Mouse (Mus musculus): Measurements from ENCODE around the gene Vps45.

GRCm38 (mm10) chr3:96001560-96001959 is 56.7 kb downstream of the Vps45 start:
- TF ChIP-seq CTCF (IDR thresholded peaks at IDR 0.05; ENCODE audit: control insufficient read depth, insufficient read depth, low read length) = no peak
- TF ChIP-seq POLR2A (IDR thresholded peaks at IDR 0.05; ENCODE audit: borderline replicate concordance, control insufficient read depth, low read depth, low read length) = no peak

Data from bone marrow, adult 2 months (tissue).